Comparison of ENCODE assay signal across 8 mouse cellular contexts in the genomic region with DNA sequence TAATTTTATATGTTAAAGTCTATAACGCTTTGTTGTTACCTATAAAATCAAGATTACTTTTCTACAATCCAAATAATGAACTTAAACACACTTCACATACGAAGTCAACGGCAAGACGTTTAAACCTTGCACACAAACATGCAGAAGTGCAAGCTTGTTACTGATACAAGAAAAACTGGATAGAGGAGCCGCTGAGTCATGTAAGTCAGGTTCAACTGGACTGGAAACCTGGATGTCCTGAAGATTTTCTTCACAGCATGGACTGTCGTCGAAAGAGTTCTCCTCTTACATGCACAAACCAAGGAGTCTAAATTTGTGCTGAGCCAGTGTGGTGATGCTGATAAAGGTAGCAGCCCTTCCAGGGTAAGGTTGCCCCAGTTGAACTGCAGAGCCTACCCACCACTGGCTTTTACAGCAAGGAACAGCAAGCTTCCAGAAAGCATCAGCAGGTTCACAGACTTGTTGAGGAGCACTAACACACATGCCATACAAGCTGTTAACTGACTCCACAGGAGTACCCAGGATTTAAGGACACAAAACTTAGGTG. TPM values are rescaled to one million over a fixed set of nuclear protein-coding genes. Genes with fewer than 3 reads are reported as not detected.
A peak's percentile ranks its signal among the peaks of the same experiment; 100 is the strongest.
DNase-seq lines count a peak whose midpoint lies in the region; ATAC-seq and TF ChIP-seq lines count a peak whose summit lies in the region.

No protein-coding gene starts in this region.

- peak overlapping the region; percentile 13; the same call in 1 of the 2 replicates for H3K9ac ChIP-seq in lung, embryonic 16.5 days (ENCODE audit: low read length)
- 0 out of 2 replicates have a peak overlapping the region, but pooled peaks have one; percentile 42 for H3K9ac ChIP-seq in embryonic facial prominence, embryonic 14.5 days (ENCODE audit: low read depth, low read length)
- no peak overlapping the region for H3K9ac ChIP-seq in intestine, postnatal 0 days (ENCODE audit: low read depth, low read length)
- H3K9ac ChIP-seq in neural tube, embryonic 14.5 days (replicated peaks; ENCODE audit: low read depth, low read length), result no peak overlapping the region

- H3K27me3 ChIP-seq in lung, embryonic 16.5 days (ENCODE audit: control insufficient read depth, insufficient read depth, low read depth, low read length), result no peaks in the 10 kb centered on the region
- H3K27me3 ChIP-seq in embryonic facial prominence, embryonic 14.5 days (replicated peaks; ENCODE audit: control insufficient read depth, insufficient read depth, low read length), result no peaks in the 10 kb centered on the region
- no peaks in the 10 kb centered on the region for H3K27me3 ChIP-seq in intestine, postnatal 0 days (replicated peaks; ENCODE audit: control insufficient read depth, insufficient read depth, low read length)
- H3K27me3 ChIP-seq in neural tube, embryonic 14.5 days (ENCODE audit: control insufficient read depth, insufficient read depth, low read length), result no peaks in the 10 kb centered on the region

- H3K27ac ChIP-seq in lung, embryonic 16.5 days (ENCODE audit: low read length), result no peak overlapping the region
- H3K27ac ChIP-seq in embryonic facial prominence, embryonic 14.5 days (replicated peaks; ENCODE audit: low read depth, low read length), result no peak overlapping the region
- 0 out of 2 replicates have a peak overlapping the region, but pooled peaks have one; percentile 30 for H3K27ac ChIP-seq in intestine, postnatal 0 days (ENCODE audit: low read depth, low read length)
- no peak overlapping the region for H3K27ac ChIP-seq in neural tube, embryonic 14.5 days (ENCODE audit: low read depth, low read length)

- TF ChIP-seq CTCF in intestine, postnatal 0 days (IDR thresholded peaks at IDR 0.05; ENCODE audit: low read depth), result no peak

- no peak overlapping the region; the same call in 1 of the 2 replicates for H3K4me3 ChIP-seq in lung, embryonic 16.5 days (ENCODE audit: low read length)
- 0 out of 2 replicates have a peak overlapping the region, but pooled peaks have one; percentile 67 for H3K4me3 ChIP-seq in embryonic facial prominence, embryonic 14.5 days (ENCODE audit: low read depth, low read length)
- 0 out of 2 replicates have a peak overlapping the region, but pooled peaks have one; percentile 85 for H3K4me3 ChIP-seq in intestine, postnatal 0 days (ENCODE audit: low read depth, low read length)
- no peak overlapping the region for H3K4me3 ChIP-seq in neural tube, embryonic 14.5 days (ENCODE audit: low read depth, low read length)

- no peaks in the 10 kb centered on the region for H3K9me3 ChIP-seq in lung, embryonic 16.5 days (ENCODE audit: control insufficient read depth, low read length)
- H3K9me3 ChIP-seq in embryonic facial prominence, embryonic 14.5 days (ENCODE audit: control insufficient read depth, low read length), result no peaks in the 10 kb centered on the region
- no peaks in the 10 kb centered on the region for H3K9me3 ChIP-seq in intestine, postnatal 0 days (ENCODE audit: control insufficient read depth)
- H3K9me3 ChIP-seq in neural tube, embryonic 14.5 days (ENCODE audit: control insufficient read depth, low read length), result no peaks in the 10 kb centered on the region

- peak overlapping the region; percentile 75 for H3K4me2 ChIP-seq in lung, embryonic 16.5 days (ENCODE audit: low read depth, low read length)
- peak overlapping the region; percentile 68 for H3K4me2 ChIP-seq in embryonic facial prominence, embryonic 14.5 days (ENCODE audit: low read depth, low read length)
- peak overlapping the region; percentile 69 for H3K4me2 ChIP-seq in intestine, postnatal 0 days (replicated peaks; ENCODE audit: low read depth)
- H3K4me2 ChIP-seq in neural tube, embryonic 14.5 days (ENCODE audit: low read depth, low read length), result peak overlapping the region; percentile 87; the same call in 1 of the 2 replicates

- no peak for ATAC-seq in lung, embryonic 16.5 days (ENCODE audit: low read depth)
- ATAC-seq in embryonic facial prominence, embryonic 14.5 days (ENCODE audit: low read depth), result no peak
- no peak for ATAC-seq in intestine, postnatal 0 days
- ATAC-seq in neural tube, embryonic 14.5 days (ENCODE audit: low read depth), result no peak

- H3K4me1 ChIP-seq in lung, embryonic 16.5 days (replicated peaks; ENCODE audit: control insufficient read depth, insufficient read depth, low read length), result peaks cover 13% of the 10 kb centered on the region
- peaks cover 12% of the 10 kb centered on the region for H3K4me1 ChIP-seq in embryonic facial prominence, embryonic 14.5 days (ENCODE audit: control insufficient read depth, insufficient read depth, low read length)
- H3K4me1 ChIP-seq in intestine, postnatal 0 days (replicated peaks; ENCODE audit: control insufficient read depth, insufficient read depth, low read length), result peaks cover 5% of the 10 kb centered on the region; the same call in 1 of the 2 replicates
- peaks cover 16% of the 10 kb centered on the region for H3K4me1 ChIP-seq in neural tube, embryonic 14.5 days (ENCODE audit: control insufficient read depth, insufficient read depth, low read length)

- DNase-seq in lung, postnatal 25 days (ENCODE audit: low spot score), result no peak
- no peak for DNase-seq in embryonic facial prominence, embryonic 14.5 days (ENCODE audit: low spot score)
- no peak for DNase-seq in cerebellum, adult 9-11 months
- no peak for DNase-seq in cerebellum, adult 11 months
- DNase-seq in embryo, embryonic 11 days, result no peak

- 68% methylated on average over 7 of the region's 7 CpGs for WGBS in lung, embryonic 16.5 days
- 82% methylated on average over 7 of the region's 7 CpGs for WGBS in embryonic facial prominence, embryonic 14.5 days
- WGBS in intestine, postnatal 0 days, result 55% methylated on average over 7 of the region's 7 CpGs
- 89% methylated on average over 7 of the region's 7 CpGs for WGBS in neural tube, embryonic 14.5 days

- peaks cover 8% of the 10 kb centered on the region for H3K36me3 ChIP-seq in lung, embryonic 16.5 days (ENCODE audit: control insufficient read depth, insufficient read depth, low read length)
- H3K36me3 ChIP-seq in embryonic facial prominence, embryonic 14.5 days (ENCODE audit: control insufficient read depth, insufficient read depth, low read length), result peaks cover 21% of the 10 kb centered on the region
- H3K36me3 ChIP-seq in intestine, postnatal 0 days (ENCODE audit: control insufficient read depth, insufficient read depth), result peaks cover 8% of the 10 kb centered on the region; the same call in 1 of the 2 replicates
- peaks cover 8% of the 10 kb centered on the region for H3K36me3 ChIP-seq in neural tube, embryonic 14.5 days (ENCODE audit: control insufficient read depth, insufficient read depth, low read length)

RNA-seq across cellular contexts. Expression of a gene that starts 3.4 kb away (rescaled TPM):
- polyA plus RNA-seq in lung, embryonic 16.5 days (2015; fragmentation: Nextera tagmentation; extraction: Ambion mirVana), result 17.4 and 17.7 TPM in 2 replicates
- polyA plus RNA-seq in embryonic facial prominence, embryonic 14.5 days (2014; fragmentation: Nextera tagmentation; extraction: Ambion mirVana), result 19.0 and 19.6 TPM in 2 replicates
- 11.7 and 13.2 TPM in 2 replicates for polyA plus RNA-seq in intestine, postnatal 0 days (2015; fragmentation: Nextera tagmentation; extraction: Ambion mirVana)
- polyA plus RNA-seq in neural tube, embryonic 14.5 days (2014; fragmentation: Nextera tagmentation; extraction: Ambion mirVana), result 19.6 and 21.5 TPM in 2 replicates

RNA-seq across cellular contexts. Expression of a gene that starts 29.4 kb away (rescaled TPM):
- 8.4 and 9.2 TPM in 2 replicates for polyA plus RNA-seq in lung, embryonic 16.5 days (2015; fragmentation: Nextera tagmentation; extraction: Ambion mirVana)
- polyA plus RNA-seq in embryonic facial prominence, embryonic 14.5 days (2014; fragmentation: Nextera tagmentation; extraction: Ambion mirVana), result 5.8 and 7.2 TPM in 2 replicates
- 0.75 and 0.93 TPM in 2 replicates for polyA plus RNA-seq in intestine, postnatal 0 days (2015; fragmentation: Nextera tagmentation; extraction: Ambion mirVana)
- 16.5 and 17.8 TPM in 2 replicates for polyA plus RNA-seq in neural tube, embryonic 14.5 days (2014; fragmentation: Nextera tagmentation; extraction: Ambion mirVana)

Comparison
In these comparisons a context has a peak if more than half of its experiments do, and no peak if none do; other contexts are left out.
1. H3K4me3 ChIP-seq: peak in embryonic facial prominence, embryonic 14.5 days (single experiment) and intestine, postnatal 0 days (single experiment); none in lung, embryonic 16.5 days (single experiment) and neural tube, embryonic 14.5 days (single experiment).
2. H3K9ac ChIP-seq: peak in lung, embryonic 16.5 days (single experiment) and embryonic facial prominence, embryonic 14.5 days (single experiment); none in intestine, postnatal 0 days (single experiment) and neural tube, embryonic 14.5 days (single experiment).
3. Peak in every context shown above with its lines, with median percentiles within 50 percentile points of each other: H3K4me2 ChIP-seq.